Mouse (Mus musculus) cerebellum, adult 18-20 months (tissue): Measurements from ENCODE around the gene Hecw2.

Source experiments
- DNase-seq, 2 experiments: peaks; one replicate each; pipeline ENCODE4 v3.0.0; 2021

Hecw2 gene

DNA sequence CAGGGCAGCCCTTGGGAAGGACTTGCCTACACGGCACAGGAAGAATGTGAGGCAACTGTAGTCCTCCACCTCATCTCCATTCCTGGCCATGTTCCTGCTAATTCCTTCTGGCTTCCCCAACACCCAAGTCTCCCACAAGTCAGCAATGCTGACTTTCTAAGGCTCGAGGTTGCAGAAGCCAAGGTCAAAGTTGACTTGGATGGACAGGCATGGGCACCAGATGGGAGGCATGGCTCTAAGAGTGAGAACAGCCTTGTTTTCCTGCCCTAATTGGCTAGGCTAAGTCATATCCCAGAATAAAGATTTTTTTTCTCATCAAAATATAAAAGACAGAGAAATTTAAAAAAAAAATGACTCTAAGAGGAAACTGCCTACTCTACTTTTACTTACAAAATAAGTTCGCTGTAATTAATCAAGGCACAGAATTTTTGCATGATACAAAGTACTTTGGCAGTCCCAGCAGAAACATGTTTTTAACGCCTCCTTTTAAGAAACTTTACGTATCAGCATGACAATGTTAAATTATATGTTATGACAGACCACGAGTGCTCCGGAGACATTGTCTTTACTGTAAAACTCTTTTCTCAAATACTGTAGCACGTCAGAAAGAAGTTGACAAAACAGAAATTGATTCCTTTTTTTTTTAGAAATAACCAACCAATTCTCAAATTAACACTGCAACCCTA is 83.9 kb downstream of the Hecw2 start:
- no peak for DNase-seq

DNA sequence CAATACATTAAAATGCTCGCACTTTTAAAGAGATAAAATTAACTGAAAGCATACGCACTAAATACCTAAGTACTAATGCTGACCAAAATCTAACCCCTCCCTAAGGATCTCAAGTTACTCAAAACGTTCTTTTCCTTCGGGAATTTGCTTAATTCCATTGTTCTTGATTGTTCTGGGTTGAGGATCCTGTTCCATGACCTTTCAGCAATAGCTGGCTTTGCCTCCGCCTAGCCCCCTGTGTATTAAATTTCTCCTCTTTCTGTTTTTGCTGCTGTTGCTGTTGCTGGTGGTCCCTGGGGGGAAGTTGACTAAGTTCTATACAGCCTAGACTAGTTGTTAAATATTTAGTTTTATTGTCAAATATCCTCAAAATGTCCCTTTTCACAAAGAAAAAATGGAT is 85.7 kb downstream of the Hecw2 start:
- DNase-seq: no peak

DNA sequence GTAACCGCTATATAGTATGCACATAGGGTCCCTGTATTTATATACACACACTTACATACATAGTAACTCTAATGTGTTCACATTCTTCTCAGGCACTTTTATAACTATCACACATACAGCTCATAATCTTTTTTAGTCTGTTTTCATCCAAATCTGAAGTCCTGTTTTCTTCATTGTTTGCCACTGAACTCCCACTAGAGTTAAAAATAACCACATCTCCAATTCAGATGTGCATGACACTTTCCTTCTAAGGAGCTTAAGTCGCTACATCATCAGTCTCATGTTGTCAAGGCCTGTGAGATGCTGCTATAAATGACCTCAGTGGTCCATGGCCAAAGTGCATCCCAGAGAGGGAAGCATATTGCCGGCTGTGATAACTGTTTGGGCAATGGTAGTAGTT is 88.2 kb downstream of the Hecw2 start:
- no peak for DNase-seq

DNA sequence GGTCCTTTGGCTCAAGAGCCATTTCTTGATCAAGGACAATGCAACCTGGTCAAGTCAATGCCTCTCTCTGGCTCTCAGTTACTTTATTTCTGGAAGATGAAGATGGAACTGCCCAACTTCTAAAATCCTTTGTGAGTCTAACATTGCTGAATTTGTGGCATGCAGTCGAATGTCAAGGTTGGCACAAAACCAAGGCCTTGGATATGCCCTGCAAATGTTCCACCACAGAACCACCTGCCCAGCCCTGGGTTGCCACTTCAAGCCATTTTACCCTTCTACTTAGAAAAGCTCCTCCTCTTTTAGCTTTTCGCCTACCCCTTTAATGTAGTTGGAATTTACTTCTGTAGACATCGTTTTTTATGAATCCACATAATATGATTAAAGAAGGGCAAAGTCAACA is 115.3 kb downstream of the Hecw2 start:
- DNase-seq: peak; percentile 40 to 50

DNA sequence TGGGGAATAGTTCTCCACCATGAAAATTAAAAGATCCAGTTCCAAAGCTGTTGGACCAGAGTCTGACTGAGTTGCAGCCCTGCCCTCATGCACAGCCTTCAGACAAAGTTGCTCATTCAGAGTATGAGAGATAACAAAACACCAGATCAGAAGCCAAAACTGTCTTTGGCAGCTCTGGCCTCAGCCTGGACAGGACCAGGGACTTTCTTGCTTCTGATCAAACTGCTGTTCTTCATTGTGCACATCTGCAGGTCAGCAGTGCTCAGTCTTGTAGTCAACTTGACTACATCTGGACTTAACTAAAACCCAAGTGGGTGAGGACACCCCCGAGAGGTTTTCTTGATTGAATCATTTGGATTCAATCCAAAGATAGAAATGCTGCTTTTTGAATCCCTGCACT is 120.5 kb downstream of the Hecw2 start:
- no peak for DNase-seq

DNA sequence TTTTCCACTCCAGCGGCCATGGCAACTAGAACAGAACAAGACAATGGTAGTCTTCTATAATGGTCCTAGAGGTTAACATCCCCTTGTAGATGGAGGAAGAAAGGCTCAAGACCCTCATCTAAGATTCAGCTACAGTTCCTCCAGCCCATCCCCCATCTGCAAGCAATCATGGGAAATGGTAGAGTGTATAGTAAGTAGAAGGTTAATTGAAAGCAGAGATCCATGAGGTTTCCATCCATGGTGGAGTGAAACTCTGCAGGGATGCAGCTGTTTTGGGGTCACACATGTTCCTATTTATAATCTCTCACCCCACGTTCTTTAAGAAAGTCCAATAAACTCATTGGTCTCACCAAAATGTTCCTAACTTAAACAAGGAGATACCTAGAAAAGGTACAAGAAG is 124.8 kb downstream of the Hecw2 start:
- DNase-seq: no peak

DNA sequence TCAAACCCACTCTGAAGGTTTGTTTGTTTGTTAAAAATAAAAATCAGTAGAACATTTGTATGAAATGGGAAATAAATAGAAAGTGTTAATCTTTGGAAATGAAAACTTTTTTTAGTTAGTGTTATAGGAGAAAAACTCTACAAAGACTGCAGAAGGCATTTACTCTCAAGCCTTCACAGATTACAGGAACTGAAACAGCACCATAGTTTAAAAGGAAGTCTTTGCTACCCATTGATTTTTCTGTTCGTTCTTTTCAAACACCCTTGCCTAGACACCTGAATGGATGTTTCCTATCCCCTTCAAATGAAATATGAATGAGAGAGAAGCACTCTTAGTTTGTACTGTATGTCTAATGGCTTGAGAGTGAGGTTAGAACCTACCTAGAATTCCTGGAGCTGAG is 126.7 kb downstream of the Hecw2 start:
- DNase-seq: no peak

DNA sequence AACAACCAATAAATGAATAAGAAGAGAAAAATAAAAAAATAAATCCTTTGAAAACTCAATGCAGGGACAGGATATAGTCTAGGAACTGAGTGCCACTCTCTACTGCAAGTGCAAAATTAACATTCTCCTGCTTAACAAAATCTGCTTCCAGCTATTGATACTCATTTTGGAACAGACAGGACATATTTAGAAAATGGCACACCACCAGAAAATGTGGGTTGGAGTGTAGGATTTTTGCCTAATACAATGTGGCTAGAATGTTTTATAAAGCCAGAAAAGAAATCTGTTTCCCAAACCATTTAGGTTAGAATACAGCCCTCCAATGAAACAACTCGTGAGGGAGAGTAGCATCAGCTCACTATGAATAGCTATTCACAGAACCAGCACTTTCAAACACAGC is 129.5 kb downstream of the Hecw2 start:
- no peak for DNase-seq

DNA sequence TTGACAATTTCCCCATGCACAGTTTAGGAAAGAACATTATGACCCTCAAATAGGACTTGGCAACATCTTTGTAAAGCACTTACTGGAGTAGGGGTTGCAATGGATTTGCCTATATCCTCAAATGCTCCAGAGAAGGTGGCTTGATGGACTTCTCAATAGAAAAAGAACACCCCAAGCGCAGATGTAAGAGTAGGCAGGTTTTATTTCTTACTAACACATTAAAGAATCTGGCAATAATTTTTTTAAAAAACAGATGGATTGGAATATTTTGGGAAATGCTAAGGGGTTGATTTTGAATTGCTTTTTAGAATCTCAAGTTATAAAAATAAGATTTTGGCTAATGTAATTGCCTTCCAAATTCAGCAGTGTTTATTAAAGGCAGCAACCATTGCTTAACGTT is 133.9 kb downstream of the Hecw2 start:
- DNase-seq: no peak

DNA sequence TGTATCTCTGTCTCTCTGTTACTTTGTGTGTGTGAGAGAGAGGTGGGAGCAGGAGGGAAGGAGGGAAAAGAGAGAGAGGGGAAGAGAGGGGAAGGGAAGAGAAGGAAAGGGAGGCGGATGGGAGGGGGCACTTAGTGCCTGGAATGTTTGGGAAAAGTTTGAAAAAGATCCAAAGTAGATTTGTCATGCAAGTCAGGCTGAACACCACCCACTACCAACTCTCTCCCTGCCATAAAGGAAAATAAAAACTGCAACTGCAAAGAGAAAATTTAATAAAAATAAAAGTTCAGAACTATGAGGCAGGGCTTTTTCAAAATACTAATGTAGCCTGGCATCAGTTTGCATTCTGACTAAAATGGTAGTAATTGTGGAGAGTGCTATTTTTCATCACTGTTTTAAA is 135.2 kb downstream of the Hecw2 start:
- DNase-seq: no peak

DNA sequence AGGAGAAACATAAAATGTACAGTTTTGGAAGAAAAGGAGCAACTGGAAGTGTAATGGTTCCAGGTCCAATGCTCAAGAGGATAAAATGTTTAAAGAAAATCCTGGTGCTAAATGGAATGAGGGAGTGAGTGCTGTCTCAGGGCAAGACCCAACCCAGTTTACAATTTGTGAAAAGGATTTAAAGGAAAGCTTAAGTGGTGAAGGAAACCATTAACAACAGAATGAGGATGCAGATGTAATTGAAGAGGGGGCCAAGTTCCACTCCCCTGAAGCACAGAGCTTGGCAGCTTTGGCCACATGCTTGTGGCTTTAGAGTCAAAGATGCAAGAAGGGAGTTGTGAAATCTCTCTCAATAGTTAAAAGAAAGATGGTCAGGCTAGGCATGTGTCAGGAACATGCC is 142.2 kb downstream of the Hecw2 start:
- DNase-seq: no peak

DNA sequence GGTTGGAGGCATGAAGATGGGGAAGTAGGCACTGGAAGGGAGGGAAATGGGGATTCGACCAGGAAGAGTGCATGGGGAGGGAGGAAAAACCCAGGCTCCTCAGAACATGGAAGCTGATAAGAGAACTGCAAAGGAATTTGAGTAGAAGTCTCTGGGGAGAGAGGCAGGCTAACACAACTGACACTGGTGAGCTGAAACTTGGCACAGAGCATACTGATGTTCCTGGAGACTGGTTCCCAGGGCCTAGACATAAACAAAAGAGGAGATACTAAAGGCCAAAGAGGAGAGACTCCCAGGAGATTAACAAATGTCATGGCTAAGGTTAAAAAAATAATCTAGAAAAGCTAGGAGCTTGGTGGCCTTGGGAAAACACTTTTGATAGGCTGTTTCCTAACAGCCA is 148.0 kb downstream of the Hecw2 start:
- DNase-seq: no peak

DNA sequence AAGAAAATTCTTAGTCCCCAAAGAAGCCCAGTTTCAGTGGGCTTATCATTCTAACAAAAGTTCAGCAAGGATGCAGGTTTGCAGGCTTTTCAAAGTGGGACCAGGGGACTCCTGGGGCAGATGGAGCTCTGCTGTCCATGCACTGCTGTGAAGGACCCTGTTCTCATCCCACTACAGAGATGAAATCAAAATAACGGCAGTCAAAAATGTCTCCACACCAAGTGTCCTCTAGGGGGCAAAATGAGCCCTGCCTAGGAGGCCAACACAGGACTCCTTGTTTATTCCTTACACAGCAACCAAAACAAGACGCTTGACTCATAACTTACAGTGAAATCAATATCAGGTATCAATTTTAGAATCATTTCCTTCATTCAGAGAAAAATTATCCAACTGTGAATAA is 155.9 kb downstream of the Hecw2 start:
- DNase-seq: peak; percentile 55 to 59

DNA sequence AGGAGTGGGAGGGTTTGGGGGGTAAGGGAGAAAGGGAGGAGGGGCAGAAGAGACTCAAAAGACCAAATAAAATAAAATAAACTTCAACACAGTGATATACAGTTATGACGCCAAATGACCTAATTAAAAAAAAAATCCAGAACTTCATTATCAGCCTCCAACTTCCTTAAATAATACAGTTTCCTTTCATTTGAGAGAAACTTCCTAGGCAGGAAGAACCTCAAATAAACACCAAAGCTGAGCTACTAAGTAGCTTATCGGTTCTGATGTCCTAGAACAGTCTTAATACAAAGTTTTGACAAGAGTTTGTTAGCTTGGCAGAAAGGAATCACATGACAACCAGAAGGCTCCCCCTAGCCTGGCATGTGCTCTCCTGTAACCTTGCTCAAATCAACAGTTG is 177.3 kb downstream of the Hecw2 start:
- DNase-seq: no peak

DNA sequence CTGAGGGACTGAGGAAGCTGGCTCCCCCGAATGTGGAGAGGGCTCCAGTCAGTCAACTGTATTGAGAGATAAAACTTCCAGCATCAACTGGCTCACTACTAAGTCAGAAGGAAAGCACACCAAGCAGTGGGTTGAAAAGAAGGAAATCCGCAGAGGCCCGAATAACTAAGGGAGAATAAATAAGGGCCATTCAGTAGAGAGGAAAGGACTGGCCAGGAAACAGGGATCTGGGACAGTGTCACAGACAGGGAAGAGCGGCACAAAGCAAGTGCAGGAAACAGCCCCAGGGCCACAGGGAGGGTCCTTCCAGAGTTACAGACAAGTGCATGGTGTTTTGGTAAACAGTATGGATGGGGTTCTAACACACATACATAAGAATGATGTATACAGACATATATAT is 179.2 kb downstream of the Hecw2 start:
- DNase-seq: no peak

DNA sequence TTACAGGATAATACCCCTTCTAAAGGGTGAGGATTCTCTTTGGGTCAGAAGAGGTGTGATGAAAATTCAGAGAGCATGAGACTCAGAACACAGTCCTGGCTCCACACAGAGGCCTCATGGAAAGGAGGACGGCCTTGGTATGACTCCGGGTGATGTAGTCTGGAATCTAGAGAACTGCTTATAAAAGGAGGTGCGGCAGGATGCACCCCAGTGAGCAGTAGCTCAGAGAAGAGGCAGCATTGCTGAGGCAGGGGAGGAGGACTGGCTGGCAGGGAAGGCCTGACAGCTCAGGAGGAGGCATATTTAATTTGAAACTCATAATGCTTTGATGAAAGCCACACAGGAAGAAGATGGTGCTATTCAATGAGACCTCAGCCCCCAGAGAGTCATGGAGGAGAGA is 182.6 kb downstream of the Hecw2 start:
- DNase-seq: peak in 1 of 2 experiments; percentile 7

DNA sequence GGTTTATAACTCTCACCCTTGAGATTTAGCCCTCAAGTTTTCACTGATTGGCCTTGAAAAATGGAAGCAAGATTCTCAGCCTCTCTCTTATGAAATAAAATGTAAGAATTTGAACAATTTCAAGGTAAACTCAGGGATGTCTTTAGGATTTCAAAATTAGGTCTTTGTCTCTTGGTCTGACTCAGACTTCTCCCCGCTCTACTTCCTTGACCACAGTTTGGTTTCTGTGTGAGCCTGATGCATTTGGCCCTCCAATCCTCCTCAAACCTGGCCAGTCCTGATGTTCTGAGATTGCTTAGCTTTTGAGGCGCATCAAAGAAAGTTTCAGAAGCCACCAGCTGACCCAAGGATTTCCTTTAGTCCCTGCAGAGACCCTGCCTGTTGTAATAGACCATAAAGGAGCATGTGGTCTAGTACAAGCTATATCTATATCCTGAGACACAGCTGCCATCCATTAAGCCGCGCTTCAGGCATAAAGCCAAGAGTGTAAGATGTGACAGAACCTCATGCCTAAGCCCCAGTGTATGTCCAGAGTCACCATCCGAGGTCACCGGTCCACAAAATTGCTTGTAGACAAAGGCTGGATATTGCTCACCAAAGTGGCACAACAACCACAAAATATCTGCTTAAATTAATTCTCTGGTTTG is 185.4 kb downstream of the Hecw2 start:
- DNase-seq: no peak

DNA sequence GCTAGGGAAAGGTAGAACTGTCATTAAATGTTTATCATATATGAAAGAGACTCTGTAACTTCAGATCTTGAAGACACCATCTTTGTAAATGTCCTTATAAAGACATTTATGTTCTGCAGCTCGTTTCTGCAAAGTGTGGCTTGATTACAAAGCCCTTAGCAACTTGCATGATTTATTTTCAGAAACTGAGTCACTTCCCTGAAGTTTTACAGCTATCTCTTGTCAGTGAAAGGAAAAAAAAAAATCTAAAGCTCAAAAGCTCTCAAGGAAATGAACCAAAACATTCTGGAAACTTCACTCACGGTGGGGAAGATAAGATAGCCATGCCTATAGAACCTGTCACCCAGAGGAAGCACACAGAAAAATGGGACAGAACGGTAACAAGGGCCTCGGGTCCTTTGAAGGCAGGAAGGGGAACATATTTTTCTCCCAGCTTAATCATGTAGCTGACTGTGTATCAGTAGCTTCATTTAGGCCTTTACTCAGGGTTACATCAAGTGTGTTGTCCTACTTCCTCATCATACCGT is 189.0 kb downstream of the Hecw2 start:
- DNase-seq: no peak

DNA sequence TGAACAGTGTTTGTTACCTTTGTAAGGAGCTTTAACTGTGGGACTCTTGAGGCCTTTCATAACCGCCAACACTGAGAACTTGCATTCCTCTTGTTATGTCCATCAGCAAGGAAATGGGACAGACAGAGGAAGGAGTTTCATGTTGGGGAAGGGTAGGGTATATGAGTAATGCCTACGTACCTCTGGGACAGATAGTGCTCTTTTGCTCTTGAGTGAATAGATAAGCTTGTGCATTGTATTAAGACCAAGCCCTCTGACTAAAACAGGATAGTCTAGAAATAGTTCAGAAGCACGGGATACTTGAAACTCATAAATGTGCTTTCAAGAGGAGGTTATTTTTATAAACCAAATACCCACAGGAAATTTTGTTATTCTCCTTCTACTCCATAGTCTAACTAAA is 191.7 kb downstream of the Hecw2 start:
- no peak for DNase-seq

DNA sequence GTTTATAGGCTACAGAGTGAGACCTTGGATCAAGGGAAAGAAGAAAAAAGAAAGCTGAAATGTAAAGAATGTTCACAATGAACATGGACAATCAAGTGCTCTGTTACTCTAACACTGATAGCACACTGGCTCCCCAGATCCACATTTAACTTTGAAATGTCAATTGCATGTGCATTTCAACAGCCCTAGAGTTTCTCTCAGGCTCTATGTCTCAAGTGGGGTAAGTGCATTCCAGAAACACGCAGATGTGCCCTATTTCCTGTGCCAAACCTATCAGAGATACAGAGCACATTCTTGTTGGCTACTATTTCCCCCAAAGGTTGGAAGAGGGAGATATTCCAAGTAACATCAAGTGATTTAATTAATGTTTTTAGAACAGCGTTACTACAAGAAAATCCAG is 192.9 kb downstream of the Hecw2 start:
- DNase-seq: no peak

DNA sequence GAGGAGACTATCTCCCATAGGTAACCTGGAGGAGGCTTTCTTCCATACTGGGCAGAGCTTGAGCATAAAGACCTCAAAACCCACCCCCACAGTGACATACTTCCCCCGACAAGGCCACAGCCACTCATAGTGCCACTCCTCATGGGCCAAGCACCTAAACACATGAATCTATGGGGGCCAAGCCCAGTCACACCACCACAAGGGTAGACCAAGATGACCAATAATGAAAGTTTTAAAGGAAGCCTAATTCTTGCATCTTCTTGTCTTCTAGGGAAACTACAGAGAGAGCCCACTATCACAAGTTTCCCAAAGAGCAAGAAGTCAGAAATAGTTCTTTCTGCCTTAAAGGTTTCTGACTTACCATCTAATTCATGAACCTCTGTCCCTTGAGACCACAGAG is 197.7 kb downstream of the Hecw2 start:
- DNase-seq: no peak

DNA sequence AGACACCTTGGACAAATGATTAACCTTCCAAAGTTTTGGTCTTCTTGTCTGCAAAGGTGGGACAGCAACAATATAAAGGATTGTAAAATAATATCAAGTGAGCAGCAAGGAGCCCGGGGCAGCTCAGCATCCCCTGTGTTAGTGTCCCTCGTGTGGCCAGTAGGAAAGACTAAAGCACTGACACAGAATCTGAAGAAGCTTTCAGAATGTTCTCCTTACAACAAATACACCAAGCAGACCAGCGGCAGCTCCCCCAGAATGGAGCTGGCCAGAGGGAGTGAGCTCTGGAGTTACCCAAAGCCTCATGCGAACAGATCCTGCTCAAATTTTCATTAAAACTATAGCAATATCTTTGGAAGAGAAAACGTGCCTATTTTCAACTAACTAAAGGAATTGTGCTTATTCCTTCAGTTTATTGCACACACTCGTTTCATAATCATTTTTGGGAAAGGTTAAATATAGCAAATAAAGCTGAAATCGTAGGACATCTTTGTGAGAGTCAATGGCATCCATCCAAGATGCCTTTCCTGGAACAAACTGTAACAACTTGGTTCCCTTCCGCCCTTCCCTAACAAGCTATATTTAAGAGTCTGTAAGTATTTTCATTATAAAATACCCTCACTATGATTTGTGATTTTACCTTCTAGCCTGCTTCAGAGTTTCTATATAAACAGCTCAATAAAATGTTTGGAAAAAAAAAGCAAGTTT is 208.6 kb downstream of the Hecw2 start:
- no peak for DNase-seq

DNA sequence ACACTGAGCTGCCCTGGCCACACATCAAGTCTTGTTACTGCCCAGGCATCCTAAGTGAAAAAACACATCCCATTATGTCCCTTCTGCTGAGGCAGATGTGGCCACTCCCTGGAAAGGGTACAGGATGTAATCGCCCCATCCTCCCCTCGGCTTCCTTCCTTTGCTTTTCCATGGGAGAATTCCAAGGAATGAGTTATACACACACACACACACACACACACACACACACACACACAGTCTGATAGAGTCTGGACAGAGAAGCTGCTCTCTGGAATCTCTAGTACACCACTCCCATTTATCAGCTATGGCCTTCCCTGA is 216.5 kb downstream of the Hecw2 start:
- no peak for DNase-seq

DNA sequence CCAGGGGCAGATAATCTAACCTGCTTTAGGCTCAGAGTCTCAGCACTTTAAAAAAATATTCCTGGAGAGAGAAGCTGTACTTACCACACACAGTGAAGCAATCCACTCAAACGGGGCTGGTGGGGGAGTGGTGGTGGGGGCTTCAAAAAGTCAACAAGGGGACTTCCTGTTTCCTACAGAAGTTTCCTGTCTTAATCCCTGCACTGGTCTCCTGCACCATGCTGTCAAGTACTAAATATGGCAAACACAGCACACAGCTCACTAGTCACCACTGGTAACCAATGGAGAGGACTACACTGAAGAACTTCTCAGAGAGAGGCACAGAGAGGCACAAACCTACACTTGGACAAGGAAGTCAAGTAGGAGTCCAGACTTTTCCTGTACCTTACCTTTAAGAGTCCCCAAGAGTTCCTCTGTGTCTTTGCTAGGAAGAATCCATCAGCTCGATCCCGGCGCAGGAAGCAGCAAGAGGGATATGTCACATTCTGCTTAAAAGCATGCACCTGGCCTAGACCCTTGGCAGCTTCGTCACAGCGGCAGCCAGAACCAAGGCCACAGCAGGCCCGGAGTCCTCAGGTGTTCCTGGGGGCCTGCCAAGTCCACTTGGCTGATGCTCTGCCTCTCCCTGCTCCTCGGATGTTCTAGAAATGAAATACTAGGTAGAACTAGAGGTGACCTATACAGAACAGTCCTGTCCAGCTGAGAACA is 217.0 kb downstream of the Hecw2 start:
- DNase-seq: peak; percentile 78 to 79
